Mouse (Mus musculus) embryonic facial prominence, embryonic 10.5 days (tissue): ENCODE measurements around the gene Dcaf12. TPM values are rescaled to one million over a fixed set of nuclear protein-coding genes. Genes with fewer than 3 reads are reported as not detected.

Source experiments
- DNase-seq: peaks from one replicate; pipeline ENCODE4 v3.0.0-alpha.2; 2017; ENCODE audit warnings: low spot score
- H3K27ac ChIP-seq: fragments of 300-500 bp; sonication (generic); replicated peaks from 2 replicates; pipeline ENCODE4 v1.5.1; 2016; ENCODE audit warnings: mild to moderate bottlenecking
- H3K27me3 ChIP-seq: fragments of 300-500 bp; sonication (generic); replicated peaks from 2 replicates; pipeline ENCODE4 v1.6.1; 2016; ENCODE audit warnings: low read depth, mild to moderate bottlenecking; ENCODE audit not compliant: poor library complexity, severe bottlenecking
- H3K36me3 ChIP-seq: fragments of 300-500 bp; sonication (generic); replicated peaks from 2 replicates; pipeline ENCODE4 v1.6.1; 2016; ENCODE audit warnings: mild to moderate bottlenecking, moderate library complexity
- H3K4me1 ChIP-seq: fragments of 300-500 bp; sonication (generic); 2 replicates; pipeline ENCODE4 v1.6.1; 2016
- H3K4me3 ChIP-seq: fragments of 300-500 bp; sonication (generic); 2 replicates; pipeline ENCODE4 v1.5.1; 2016; ENCODE audit warnings: mild to moderate bottlenecking, moderate library complexity
- H3K9me3 ChIP-seq: fragments of 300-500 bp; sonication (generic); 2 replicates; pipeline ENCODE4 v1.6.1; 2016; ENCODE audit warnings: mild to moderate bottlenecking
- WGBS: fragments of 180-500 bp; shearing (Covaris S2); methylation state at CpG from one replicate; pipeline ENCODE4 v1.1.7; 2016; 5-methylcytosine and 5-hydroxymethylcytosine counted together
- polyA plus RNA-seq: library from polyadenylated mRNA; unstranded; fragments of >200 nt; fragmentation: Nextera tagmentation; extraction: Ambion mirVana; gene quantifications from 2 replicates; pipeline ENCODE4 v1.2.1, GENCODE M21; 2016

Dcaf12 gene
- polyA plus RNA-seq, 1 experiment from 2014 or later = 62.0 TPM

DNA sequence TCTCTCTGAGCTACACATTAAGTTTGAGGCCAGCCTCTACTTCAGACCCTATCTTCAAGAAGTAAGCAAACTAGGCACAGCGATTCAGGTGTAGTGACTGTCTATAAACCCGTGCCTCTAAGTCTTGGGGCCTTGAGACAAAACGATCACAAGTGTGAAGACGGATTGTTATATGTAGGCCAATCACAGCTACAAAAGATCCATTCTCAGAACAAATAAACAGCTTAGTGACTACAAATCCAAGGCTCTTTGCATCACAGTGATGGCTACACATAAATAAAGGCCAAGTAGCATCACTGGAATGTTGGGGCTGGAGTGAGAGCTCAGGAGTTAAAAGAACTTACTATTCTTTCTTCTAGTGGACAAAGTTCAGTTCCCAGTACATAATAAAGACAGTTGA, 55.7 kb downstream of the Dcaf12 start:
- peaks cover 75% of the 10 kb centered on the region for H3K36me3 ChIP-seq
- WGBS = 93% methylated on average over 4 of the region's 4 CpGs
- DNase-seq = no peak

GRCm38 (mm10) chr4:41257752-41258151, 56.9 kb downstream of the Dcaf12 start:
- H3K9me3 ChIP-seq = no peaks in the 10 kb centered on the region
- WGBS = 94% methylated on average over 1 of the region's 1 CpGs
- DNase-seq = no peak
- peaks cover 69% of the 10 kb centered on the region for H3K36me3 ChIP-seq
- H3K4me1 ChIP-seq = no peaks in the 10 kb centered on the region
- no peaks in the 10 kb centered on the region for H3K27me3 ChIP-seq
- H3K4me3 ChIP-seq = no peak overlapping the region
- no peak overlapping the region for H3K27ac ChIP-seq

More for the DNA sequence above, 55.7 kb downstream of the Dcaf12 start:
- Histone ChIP-seq H3K27me3 (no peaks in the 10 kb centered on the region), H3K4me3 (no peak overlapping the region), H3K4me1 (no peaks in the 10 kb centered on the region), H3K9me3 (no peaks in the 10 kb centered on the region), H3K27ac (no peak overlapping the region)

GRCm38 (mm10) chr4:41255564-41256210, 59.0 kb downstream of the Dcaf12 start:
- Histone ChIP-seq H3K9me3 (no peaks in the 10 kb centered on the region), H3K4me1 (no peaks in the 10 kb centered on the region), H3K36me3 (peaks cover 64% of the 10 kb centered on the region), H3K27ac (no peak overlapping the region), H3K4me3 (no peak overlapping the region), H3K27me3 (no peaks in the 10 kb centered on the region)
- 93% methylated on average over 12 of the region's 12 CpGs for WGBS
- no peak for DNase-seq

DNA sequence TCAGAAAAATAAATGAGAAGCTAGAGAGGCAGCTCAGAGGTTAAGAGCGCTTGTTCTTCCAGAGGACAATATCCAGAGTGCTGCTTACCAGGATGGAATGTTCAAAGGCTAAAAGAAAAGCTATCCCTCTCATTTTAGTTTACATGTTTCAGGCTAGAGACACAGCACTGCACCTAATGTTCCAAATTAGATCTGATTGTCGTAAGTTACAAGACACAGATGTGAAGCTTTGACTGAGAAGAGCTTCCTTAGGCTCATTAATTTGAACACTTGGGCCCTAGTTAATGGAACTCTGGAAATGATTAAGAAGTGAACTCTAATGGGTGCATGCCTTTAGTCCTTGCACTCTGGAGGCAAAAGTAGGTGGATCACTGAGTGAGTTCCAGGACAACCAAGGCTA, 60.9 kb downstream of the Dcaf12 start:
- Histone ChIP-seq H3K27me3 (no peaks in the 10 kb centered on the region), H3K4me1 (no peaks in the 10 kb centered on the region), H3K27ac (no peak overlapping the region), H3K9me3 (no peaks in the 10 kb centered on the region), H3K36me3 (peaks cover 73% of the 10 kb centered on the region), H3K4me3 (no peak overlapping the region)
- DNase-seq = no peak
- WGBS = 79% methylated on average over 2 of the region's 2 CpGs

- peaks cover 97% of the 10 kb centered on the region for H3K36me3 ChIP-seq
These were observed 69.3 kb downstream of the Dcaf12 start for GRCm38 (mm10) chr4:41245408-41245807.

More at GRCm38 (mm10) chr4:41245408-41245807, 69.3 kb downstream of the Dcaf12 start:
- no peak overlapping the region for H3K4me3 ChIP-seq
- H3K27me3 ChIP-seq = no peaks in the 10 kb centered on the region
- no peaks in the 10 kb centered on the region for H3K4me1 ChIP-seq
- WGBS = 93% methylated on average over 2 of the region's 2 CpGs
- no peak overlapping the region for H3K27ac ChIP-seq
- H3K9me3 ChIP-seq = no peaks in the 10 kb centered on the region; the same call in 1 of the 2 replicates
- DNase-seq = no peak

Other genes with a start within 250 kb of the Dcaf12 start
- 2.9 and 4.5 TPM in 2 replicates for gene Aqp3, start 216.7 kb downstream of the Dcaf12 start, polyA plus RNA-seq
- gene Nol6, start 190.4 kb downstream of the Dcaf12 start, polyA plus RNA-seq = 34.5 and 36.8 TPM in 2 replicates
- 95.7 and 96.7 TPM in 2 replicates for gene Ube2r2, start 179.1 kb downstream of the Dcaf12 start, polyA plus RNA-seq
- 95.7 and 101 TPM in 2 replicates for gene Ubap2, start 39.7 kb downstream of the Dcaf12 start, polyA plus RNA-seq
- 61.4 and 65.4 TPM in 2 replicates for gene Ubap1, start 34.1 kb upstream of the Dcaf12 start, polyA plus RNA-seq
- gene Kif24, start 150.0 kb upstream of the Dcaf12 start, polyA plus RNA-seq = 13.7 and 15.1 TPM in 2 replicates
- gene Nudt2, start 150.3 kb upstream of the Dcaf12 start, polyA plus RNA-seq = 55.4 and 61.4 TPM in 2 replicates
- gene AI464131, start 188.2 kb upstream of the Dcaf12 start, polyA plus RNA-seq = 5.7 and 8.9 TPM in 2 replicates
- 5.3 and 6.1 TPM in 2 replicates for gene 1110017D15Rik, start 202.4 kb upstream of the Dcaf12 start, polyA plus RNA-seq